Mouse (Mus musculus): Measurements from ENCODE around the gene Fam104a. TPM values are rescaled to one million over a fixed set of nuclear protein-coding genes. Genes with fewer than 3 reads are reported as not detected.
"Not testable (repeated sequence)": the region's sequence is repeated elsewhere in the genome, so short reads cannot be mapped to it uniquely, and the experiment has no call there.

Gene Fam104a
- polyA plus RNA-seq, 1 experiment from 2014 or later = 49.9 TPM

GRCm38 (mm10) chr11:113666205-113666604 is 17.8 kb downstream of the Fam104a start:
- Histone ChIP-seq H3K4me3 (ENCODE audit: low read depth, low read length) (no peak overlapping the region), H3K27ac (ENCODE audit: low read depth, low read length) (no peak overlapping the region), H3K9me3 (ENCODE audit: control insufficient read depth, low read length) (no peaks in the 10 kb centered on the region), H3K4me2 (replicated peaks; ENCODE audit: low read depth, low read length) (no peak overlapping the region), H3K36me3 (ENCODE audit: control insufficient read depth, insufficient read depth, low read length) (0 out of 2 replicates have a peak, but pooled peaks cover 3% of the 10 kb centered on the region), H3K27me3 (ENCODE audit: control insufficient read depth, insufficient read depth, low read length) (no peaks in the 10 kb centered on the region), H3K9ac (ENCODE audit: low read depth, low read length) (no peak overlapping the region), H3K4me1 (replicated peaks; ENCODE audit: control insufficient read depth, insufficient read depth, low read length) (no peaks in the 10 kb centered on the region)
- WGBS = 87% methylated on average over 6 of the region's 6 CpGs
- ATAC-seq (ENCODE audit: low FRiP score) = no peak
- no peak for DNase-seq (ENCODE audit: low spot score)

- Histone ChIP-seq H3K9me3 (ENCODE audit: control insufficient read depth, low read length) (no peaks in the 10 kb centered on the region), H3K4me1 (replicated peaks; ENCODE audit: control insufficient read depth, insufficient read depth, low read length) (no peaks in the 10 kb centered on the region), H3K9ac (ENCODE audit: low read depth, low read length) (no peak overlapping the region), H3K4me3 (ENCODE audit: low read depth, low read length) (no peak overlapping the region), H3K36me3 (ENCODE audit: control insufficient read depth, insufficient read depth, low read length) (peaks cover 4% of the 10 kb centered on the region; the same call in 1 of the 2 replicates), H3K4me2 (replicated peaks; ENCODE audit: low read depth, low read length) (no peak overlapping the region), H3K27me3 (ENCODE audit: control insufficient read depth, insufficient read depth, low read length) (no peaks in the 10 kb centered on the region), H3K27ac (ENCODE audit: low read depth, low read length) (no peak overlapping the region)
- ATAC-seq (ENCODE audit: low FRiP score) (no peak), DNase-seq (ENCODE audit: low spot score) (no peak)
- WGBS = 85% methylated on average over 2 of the region's 2 CpGs
Measured at GRCm38 (mm10) chr11:113664279-113664678, 19.7 kb downstream of the Fam104a start.

- ATAC-seq (ENCODE audit: low FRiP score) = no peak
- H3K9me3 ChIP-seq (ENCODE audit: control insufficient read depth, low read length) = no peaks in the 10 kb centered on the region
- H3K9ac ChIP-seq (ENCODE audit: low read depth, low read length) = no peak overlapping the region
- peaks cover 16% of the 10 kb centered on the region for H3K36me3 ChIP-seq (ENCODE audit: control insufficient read depth, insufficient read depth, low read length)
- no peak for DNase-seq (ENCODE audit: low spot score)
- 94% methylated on average over 18 of the region's 18 CpGs for WGBS
- H3K27ac ChIP-seq (ENCODE audit: low read depth, low read length) = no peak overlapping the region
- no peaks in the 10 kb centered on the region for H3K4me1 ChIP-seq (replicated peaks; ENCODE audit: control insufficient read depth, insufficient read depth, low read length)
- H3K27me3 ChIP-seq (ENCODE audit: control insufficient read depth, insufficient read depth, low read length) = no peaks in the 10 kb centered on the region
- no peak overlapping the region for H3K4me3 ChIP-seq (ENCODE audit: low read depth, low read length)
- H3K4me2 ChIP-seq (replicated peaks; ENCODE audit: low read depth, low read length) = no peak overlapping the region
Measured at GRCm38 (mm10) chr11:113661835-113662351, 22.1 kb downstream of the Fam104a start.

- 96% methylated on average over 11 of the region's 11 CpGs for WGBS
- no peak overlapping the region for H3K9ac ChIP-seq (ENCODE audit: low read depth, low read length)
- DNase-seq (ENCODE audit: low spot score) = no peak
- no peak overlapping the region for H3K4me2 ChIP-seq (replicated peaks; ENCODE audit: low read depth, low read length)
- ATAC-seq (ENCODE audit: low FRiP score) = no peak
- H3K27ac ChIP-seq (ENCODE audit: low read depth, low read length) = no peak overlapping the region
- no peaks in the 10 kb centered on the region for H3K27me3 ChIP-seq (ENCODE audit: control insufficient read depth, insufficient read depth, low read length)
- no peaks in the 10 kb centered on the region for H3K4me1 ChIP-seq (replicated peaks; ENCODE audit: control insufficient read depth, insufficient read depth, low read length)
- peaks cover 24% of the 10 kb centered on the region for H3K36me3 ChIP-seq (ENCODE audit: control insufficient read depth, insufficient read depth, low read length)
- H3K4me3 ChIP-seq (ENCODE audit: low read depth, low read length) = no peak overlapping the region
- H3K9me3 ChIP-seq (ENCODE audit: control insufficient read depth, low read length) = no peaks in the 10 kb centered on the region
Measured at GRCm38 (mm10) chr11:113660940-113661339, 23.0 kb downstream of the Fam104a start.

- H3K27me3 ChIP-seq (ENCODE audit: control insufficient read depth, insufficient read depth, low read length); ATAC-seq (ENCODE audit: low FRiP score); H3K4me1 ChIP-seq (replicated peaks; ENCODE audit: control insufficient read depth, insufficient read depth, low read length); DNase-seq (ENCODE audit: low spot score); H3K4me2 ChIP-seq (replicated peaks; ENCODE audit: low read depth, low read length); H3K9ac ChIP-seq (ENCODE audit: low read depth, low read length); H3K9me3 ChIP-seq (ENCODE audit: control insufficient read depth, low read length); H3K4me3 ChIP-seq (ENCODE audit: low read depth, low read length); H3K27ac ChIP-seq (ENCODE audit: low read depth, low read length): not testable (repeated sequence)
- peaks cover 29% of the 10 kb centered on the region for H3K36me3 ChIP-seq (ENCODE audit: control insufficient read depth, insufficient read depth, low read length)
- WGBS = 100% methylated on average over 3 of the region's 3 CpGs
Measured at GRCm38 (mm10) chr11:113660213-113660612, 23.7 kb downstream of the Fam104a start.

- H3K9ac ChIP-seq (ENCODE audit: low read depth, low read length) = no peak overlapping the region
- no peaks in the 10 kb centered on the region for H3K27me3 ChIP-seq (ENCODE audit: control insufficient read depth, insufficient read depth, low read length)
- DNase-seq (ENCODE audit: low spot score) (no peak), ATAC-seq (ENCODE audit: low FRiP score) (no peak)
- WGBS = 92% methylated on average over 4 of the region's 4 CpGs
- H3K4me3 ChIP-seq (ENCODE audit: low read depth, low read length) = no peak overlapping the region
- peaks cover 32% of the 10 kb centered on the region for H3K36me3 ChIP-seq (ENCODE audit: control insufficient read depth, insufficient read depth, low read length)
- no peak overlapping the region for H3K27ac ChIP-seq (ENCODE audit: low read depth, low read length)
- no peaks in the 10 kb centered on the region for H3K9me3 ChIP-seq (ENCODE audit: control insufficient read depth, low read length)
- no peak overlapping the region for H3K4me2 ChIP-seq (replicated peaks; ENCODE audit: low read depth, low read length)
- H3K4me1 ChIP-seq (replicated peaks; ENCODE audit: control insufficient read depth, insufficient read depth, low read length) = no peaks in the 10 kb centered on the region
Measured at GRCm38 (mm10) chr11:113658763-113659162, 25.2 kb downstream of the Fam104a start.

GRCm38 (mm10) chr11:113658319-113658718 is 25.6 kb downstream of the Fam104a start:
- H3K27ac ChIP-seq (ENCODE audit: low read depth, low read length) = no peak overlapping the region
- H3K4me1 ChIP-seq (replicated peaks; ENCODE audit: control insufficient read depth, insufficient read depth, low read length) = no peaks in the 10 kb centered on the region
- H3K9me3 ChIP-seq (ENCODE audit: control insufficient read depth, low read length) = no peaks in the 10 kb centered on the region
- ATAC-seq (ENCODE audit: low FRiP score) (no peak), DNase-seq (ENCODE audit: low spot score) (no peak)
- 91% methylated on average over 8 of the region's 8 CpGs for WGBS
- H3K36me3 ChIP-seq (ENCODE audit: control insufficient read depth, insufficient read depth, low read length) = peaks cover 32% of the 10 kb centered on the region
- H3K9ac ChIP-seq (ENCODE audit: low read depth, low read length) = no peak overlapping the region
- H3K4me2 ChIP-seq (replicated peaks; ENCODE audit: low read depth, low read length) = no peak overlapping the region
- no peak overlapping the region for H3K4me3 ChIP-seq (ENCODE audit: low read depth, low read length)
- no peaks in the 10 kb centered on the region for H3K27me3 ChIP-seq (ENCODE audit: control insufficient read depth, insufficient read depth, low read length)

- H3K9ac ChIP-seq (ENCODE audit: low read depth, low read length) = no peak overlapping the region
- H3K9me3 ChIP-seq (ENCODE audit: control insufficient read depth, low read length) = no peaks in the 10 kb centered on the region
- ATAC-seq (ENCODE audit: low FRiP score) (no peak), DNase-seq (ENCODE audit: low spot score) (no peak)
- no peaks in the 10 kb centered on the region; the same call in none of the 2 replicates for H3K4me1 ChIP-seq (replicated peaks; ENCODE audit: control insufficient read depth, insufficient read depth, low read length)
- 65% methylated on average over 4 of the region's 4 CpGs for WGBS
- peaks cover 35% of the 10 kb centered on the region for H3K36me3 ChIP-seq (ENCODE audit: control insufficient read depth, insufficient read depth, low read length)
- no peak overlapping the region for H3K4me3 ChIP-seq (ENCODE audit: low read depth, low read length)
- H3K27ac ChIP-seq (ENCODE audit: low read depth, low read length) = no peak overlapping the region
- H3K27me3 ChIP-seq (ENCODE audit: control insufficient read depth, insufficient read depth, low read length) = no peaks in the 10 kb centered on the region
- no peak overlapping the region for H3K4me2 ChIP-seq (replicated peaks; ENCODE audit: low read depth, low read length)
Measured at GRCm38 (mm10) chr11:113657221-113657620, 26.7 kb downstream of the Fam104a start.

- DNase-seq (ENCODE audit: low spot score) (no peak), ATAC-seq (ENCODE audit: low FRiP score) (no peak)
- Histone ChIP-seq H3K9me3 (ENCODE audit: control insufficient read depth, low read length) (no peaks in the 10 kb centered on the region), H3K9ac (ENCODE audit: low read depth, low read length) (no peak overlapping the region), H3K4me1 (replicated peaks; ENCODE audit: control insufficient read depth, insufficient read depth, low read length) (no peaks in the 10 kb centered on the region; the same call in none of the 2 replicates), H3K27me3 (ENCODE audit: control insufficient read depth, insufficient read depth, low read length) (no peaks in the 10 kb centered on the region), H3K27ac (ENCODE audit: low read depth, low read length) (no peak overlapping the region), H3K4me2 (replicated peaks; ENCODE audit: low read depth, low read length) (no peak overlapping the region), H3K4me3 (ENCODE audit: low read depth, low read length) (no peak overlapping the region), H3K36me3 (ENCODE audit: control insufficient read depth, insufficient read depth, low read length) (peaks cover 35% of the 10 kb centered on the region)
- WGBS = 92% methylated on average over 8 of the region's 8 CpGs
Measured at GRCm38 (mm10) chr11:113656511-113656932, 27.4 kb downstream of the Fam104a start.
